Mouse (Mus musculus): ENCODE results near the gene Psmb8.

DNA sequence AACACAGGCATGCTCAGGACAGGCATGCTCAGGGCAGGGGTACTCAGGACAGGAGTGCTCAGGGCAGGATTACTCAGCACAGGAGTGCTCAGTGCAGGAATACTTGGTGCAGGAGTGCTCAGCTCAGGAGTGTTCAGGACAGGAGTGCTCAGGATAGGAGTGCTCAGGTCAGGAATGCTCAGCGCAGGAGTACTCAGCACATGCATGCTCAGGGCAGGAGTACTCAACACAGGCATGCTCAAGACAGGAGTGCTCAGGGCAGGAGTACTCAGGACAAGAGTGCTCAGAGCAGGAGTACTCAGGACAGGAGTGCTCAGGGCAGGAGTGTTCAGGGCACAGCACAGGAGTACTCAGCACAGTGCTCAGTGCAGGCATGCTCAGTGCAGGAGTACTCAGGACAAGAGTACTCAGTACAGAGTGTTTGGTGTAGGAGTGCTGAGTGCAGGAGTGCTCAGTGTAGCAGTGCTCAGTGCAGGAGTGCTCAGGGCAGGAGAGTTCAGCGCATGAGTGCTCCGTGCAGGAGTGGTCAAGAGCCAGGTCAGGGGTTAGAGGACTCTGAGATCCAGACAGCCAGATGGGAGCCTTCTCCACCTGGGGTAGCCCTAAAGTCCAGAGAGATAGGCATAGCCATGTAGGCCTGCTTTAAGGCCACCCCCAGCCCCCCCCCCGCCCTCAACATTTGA is 5.4 kb downstream of the Psmb8 start:
- TF ChIP-seq POLR2A (IDR thresholded peaks at IDR 0.05; ENCODE audit: insufficient read depth, low read depth, low read length) (no peak), CTCF (IDR thresholded peaks at IDR 0.05; ENCODE audit: insufficient read depth, low read depth, low read length) (no peak)

Measured in olfactory bulb, adult 2 months (tissue).